ENCODE assay signal across 30 mouse cellular contexts in genomic region chr6:23254644-23255043, GRCm38 (mm10). TPM values are rescaled to one million over a fixed set of nuclear protein-coding genes. Genes with fewer than 3 reads are reported as not detected.
DNase-seq lines count a peak whose midpoint lies in the region; ATAC-seq lines count a peak whose summit lies in the region.
"Had no signal": no experiment of that assay in that cellular context is flagged by ENCODE, and none has a peak within 500 bp of the region (broad histone marks: within the 10 kb centered on the region; RNA-seq: fewer than 3 reads in every experiment).

No protein-coding gene starts in this region.

- no peak overlapping the region for H3K27ac ChIP-seq in forebrain, embryonic 12.5 days
- no peak overlapping the region for H3K27ac ChIP-seq in forebrain, embryonic 14.5 days (ENCODE audit: low read depth, low read length)
- no peak overlapping the region for H3K27ac ChIP-seq in midbrain, embryonic 10.5 days (replicated peaks)
- H3K27ac ChIP-seq in midbrain, embryonic 14.5 days (replicated peaks; ENCODE audit: low read depth, low read length) = no peak overlapping the region
- no peak overlapping the region for H3K27ac ChIP-seq in embryonic facial prominence, embryonic 11.5 days (replicated peaks; ENCODE audit: low read depth, low read length)
- H3K27ac ChIP-seq in limb, embryonic 11.5 days (replicated peaks; ENCODE audit: low read depth, low read length) = no peak overlapping the region
- H3K27ac ChIP-seq: hindbrain, embryonic 13.5 days; kidney, postnatal 0 days; limb, embryonic 15.5 days; liver, embryonic 13.5 days; macrophage had no signal

- WGBS in forebrain, embryonic 12.5 days = 27% methylated on average over 11 of the region's 11 CpGs
- WGBS in forebrain, embryonic 14.5 days = 32% methylated on average over 11 of the region's 11 CpGs
- 7% methylated on average over 11 of the region's 11 CpGs for WGBS in midbrain, embryonic 10.5 days
- 2% methylated on average over 11 of the region's 11 CpGs for WGBS in midbrain, embryonic 14.5 days
- WGBS in embryonic facial prominence, embryonic 11.5 days = 3% methylated on average over 11 of the region's 11 CpGs
- WGBS in limb, embryonic 11.5 days = 3% methylated on average over 11 of the region's 11 CpGs

- no peak for DNase-seq in forebrain, embryonic 14.5 days (ENCODE audit: low spot score)
- DNase-seq in midbrain, embryonic 10.5 days (ENCODE audit: low spot score) = peak; percentile 39
- no peak for DNase-seq in midbrain, embryonic 14.5 days
- DNase-seq in embryonic facial prominence, embryonic 11.5 days (ENCODE audit: low spot score) = peak; percentile 11
- peak; percentile 41 for DNase-seq in limb, embryonic 11.5 days (ENCODE audit: low spot score)
- DNase-seq in kidney, adult 11 months = no peak
- DNase-seq: adrenal gland, postnatal 25 days; B cell, adult 2 months; cerebellum, adult 11-12 months; cerebellum, adult 9-11 months; gastrocnemius, postnatal 14 days; heart, postnatal 14 days; kidney, adult 2 months; kidney, postnatal 4 days; liver, embryonic 13.5 days; lung, adult 2 months; lung, postnatal 10 days; right cerebral cortex, adult 18-20 months; spleen, adult 18-20 months; thymus, postnatal 14 days had no signal

- peaks cover 72% of the 10 kb centered on the region for H3K27me3 ChIP-seq in forebrain, embryonic 12.5 days
- peaks cover 78% of the 10 kb centered on the region for H3K27me3 ChIP-seq in forebrain, embryonic 14.5 days (replicated peaks; ENCODE audit: control insufficient read depth, insufficient read depth, low read length)
- peaks cover 99% of the 10 kb centered on the region for H3K27me3 ChIP-seq in midbrain, embryonic 10.5 days (ENCODE audit: low read depth, poor library complexity, severe bottlenecking)
- peaks cover 92% of the 10 kb centered on the region for H3K27me3 ChIP-seq in midbrain, embryonic 14.5 days (ENCODE audit: control insufficient read depth, insufficient read depth, low read length)
- peaks cover 58% of the 10 kb centered on the region for H3K27me3 ChIP-seq in embryonic facial prominence, embryonic 11.5 days (ENCODE audit: control insufficient read depth, insufficient read depth, low read length)
- H3K27me3 ChIP-seq in limb, embryonic 11.5 days (ENCODE audit: control insufficient read depth, insufficient read depth, low read length) = peaks cover 74% of the 10 kb centered on the region

- no peaks in the 10 kb centered on the region for H3K9me3 ChIP-seq in forebrain, embryonic 12.5 days
- H3K9me3 ChIP-seq in forebrain, embryonic 14.5 days (replicated peaks; ENCODE audit: control insufficient read depth, low read length) = no peaks in the 10 kb centered on the region
- no peaks in the 10 kb centered on the region for H3K9me3 ChIP-seq in midbrain, embryonic 10.5 days (replicated peaks)
- no peaks in the 10 kb centered on the region for H3K9me3 ChIP-seq in midbrain, embryonic 14.5 days (ENCODE audit: control insufficient read depth, low read length)
- H3K9me3 ChIP-seq in embryonic facial prominence, embryonic 11.5 days (replicated peaks; ENCODE audit: control insufficient read depth, low read length) = no peaks in the 10 kb centered on the region
- H3K9me3 ChIP-seq in limb, embryonic 11.5 days (ENCODE audit: control insufficient read depth, low read length) = no peaks in the 10 kb centered on the region
- H3K9me3 ChIP-seq: embryonic facial prominence, embryonic 13.5 days; hindbrain, embryonic 13.5 days; limb, embryonic 15.5 days; liver, embryonic 13.5 days had no signal

- peaks cover 22% of the 10 kb centered on the region for H3K4me1 ChIP-seq in forebrain, embryonic 12.5 days
- H3K4me1 ChIP-seq in forebrain, embryonic 14.5 days (ENCODE audit: control insufficient read depth, insufficient read depth, low read length) = peaks cover 3% of the 10 kb centered on the region; the same call in 1 of the 2 replicates
- peaks cover 14% of the 10 kb centered on the region for H3K4me1 ChIP-seq in midbrain, embryonic 10.5 days
- H3K4me1 ChIP-seq in midbrain, embryonic 14.5 days (ENCODE audit: control insufficient read depth, insufficient read depth, low read length) = no peaks in the 10 kb centered on the region
- 0 out of 2 replicates have a peak, but pooled peaks cover 2% of the 10 kb centered on the region for H3K4me1 ChIP-seq in embryonic facial prominence, embryonic 11.5 days (ENCODE audit: control insufficient read depth, insufficient read depth, low read length)
- H3K4me1 ChIP-seq in limb, embryonic 11.5 days (ENCODE audit: control insufficient read depth, insufficient read depth, low read length) = no peaks in the 10 kb centered on the region
- H3K4me1 ChIP-seq: liver, embryonic 13.5 days had no signal

- H3K9ac ChIP-seq in forebrain, embryonic 12.5 days = no peak overlapping the region
- H3K9ac ChIP-seq in forebrain, embryonic 14.5 days (ENCODE audit: low read length) = no peak overlapping the region
- no peak overlapping the region for H3K9ac ChIP-seq in midbrain, embryonic 14.5 days (replicated peaks; ENCODE audit: low read length)
- no peak overlapping the region for H3K9ac ChIP-seq in embryonic facial prominence, embryonic 11.5 days (replicated peaks; ENCODE audit: low read length)
- no peak overlapping the region for H3K9ac ChIP-seq in limb, embryonic 11.5 days (ENCODE audit: low read length)
- H3K9ac ChIP-seq: hindbrain, embryonic 13.5 days; limb, embryonic 15.5 days; liver, embryonic 13.5 days had no signal

- no peak overlapping the region for H3K4me3 ChIP-seq in forebrain, embryonic 12.5 days (replicated peaks)
- no peak overlapping the region for H3K4me3 ChIP-seq in forebrain, embryonic 14.5 days (ENCODE audit: low read depth, low read length)
- H3K4me3 ChIP-seq in midbrain, embryonic 10.5 days = no peak overlapping the region
- no peak overlapping the region for H3K4me3 ChIP-seq in midbrain, embryonic 14.5 days (replicated peaks; ENCODE audit: low read depth, low read length)
- H3K4me3 ChIP-seq in embryonic facial prominence, embryonic 11.5 days (ENCODE audit: low read depth, low read length) = no peak overlapping the region
- no peak overlapping the region for H3K4me3 ChIP-seq in limb, embryonic 11.5 days (ENCODE audit: low read depth, low read length)
- H3K4me3 ChIP-seq: hindbrain, embryonic 13.5 days; liver, embryonic 13.5 days; myocyte had no signal

- H3K4me2 ChIP-seq in forebrain, embryonic 12.5 days = peak overlapping the region; percentile 55; the same call in 1 of the 2 replicates
- no peak overlapping the region for H3K4me2 ChIP-seq in forebrain, embryonic 14.5 days (ENCODE audit: low read length)
- H3K4me2 ChIP-seq in midbrain, embryonic 14.5 days (ENCODE audit: low read length) = no peak overlapping the region
- no peak overlapping the region for H3K4me2 ChIP-seq in embryonic facial prominence, embryonic 11.5 days (ENCODE audit: low read depth, low read length)
- H3K4me2 ChIP-seq in limb, embryonic 11.5 days (ENCODE audit: low read depth, severe bottlenecking) = no peak overlapping the region
- H3K4me2 ChIP-seq: hindbrain, embryonic 13.5 days; liver, embryonic 13.5 days had no signal

- no peak for ATAC-seq in forebrain, embryonic 12.5 days (ENCODE audit: low FRiP score)
- ATAC-seq in forebrain, embryonic 14.5 days = no peak
- ATAC-seq in midbrain, embryonic 14.5 days (ENCODE audit: low FRiP score, low TSS enrichment) = no peak
- no peak for ATAC-seq in embryonic facial prominence, embryonic 11.5 days (replicated peaks; ENCODE audit: insufficient number of reproducible peaks, low FRiP score, low TSS enrichment, low read depth)
- no peak for ATAC-seq in limb, embryonic 11.5 days (ENCODE audit: insufficient number of reproducible peaks, low FRiP score, low TSS enrichment, low read depth)

- no peaks in the 10 kb centered on the region for H3K36me3 ChIP-seq in forebrain, embryonic 12.5 days (replicated peaks)
- no peaks in the 10 kb centered on the region for H3K36me3 ChIP-seq in forebrain, embryonic 14.5 days (ENCODE audit: control insufficient read depth, insufficient read depth, low read length)
- H3K36me3 ChIP-seq in midbrain, embryonic 10.5 days = no peaks in the 10 kb centered on the region
- H3K36me3 ChIP-seq in midbrain, embryonic 14.5 days (ENCODE audit: control insufficient read depth, insufficient read depth, low read length) = no peaks in the 10 kb centered on the region
- no peaks in the 10 kb centered on the region for H3K36me3 ChIP-seq in embryonic facial prominence, embryonic 11.5 days (replicated peaks; ENCODE audit: control insufficient read depth, insufficient read depth, low read depth, low read length)
- no peaks in the 10 kb centered on the region for H3K36me3 ChIP-seq in limb, embryonic 11.5 days (ENCODE audit: control insufficient read depth, insufficient read depth, low read length)
- H3K36me3 ChIP-seq: embryonic facial prominence, embryonic 13.5 days; hindbrain, embryonic 13.5 days; limb, embryonic 15.5 days; liver, embryonic 13.5 days had no signal

RNA-seq across cellular contexts. Expression of gene Fezf1, which starts 6.5 kb away (rescaled TPM):
- 33.4 and 36.1 TPM in 2 replicates for polyA plus RNA-seq in forebrain, embryonic 12.5 days (2016; fragmentation: Nextera tagmentation; extraction: Ambion mirVana)
- 11.2 and 12.0 TPM in 2 replicates for polyA plus RNA-seq in forebrain, embryonic 14.5 days (2014; fragmentation: Nextera tagmentation; extraction: Ambion mirVana)
- polyA plus RNA-seq in midbrain, embryonic 10.5 days (2016; fragmentation: Nextera tagmentation; extraction: Ambion mirVana) = 4.4 and 6.4 TPM in 2 replicates
- polyA plus RNA-seq in midbrain, embryonic 14.5 days (2014; fragmentation: Nextera tagmentation; extraction: Ambion mirVana) = not detected in 2 replicates
- 6.8 and 10.7 TPM in 2 replicates for polyA plus RNA-seq in embryonic facial prominence, embryonic 11.5 days (2014; fragmentation: Nextera tagmentation; extraction: Ambion mirVana)
- polyA plus RNA-seq in limb, embryonic 11.5 days (2014; fragmentation: Nextera tagmentation; extraction: Ambion mirVana) = not detected in 2 replicates
- polyA plus RNA-seq: heart, embryonic 14.5 days; kidney, adult 2 months; kidney, postnatal 0 days; limb, embryonic 15.5 days; liver, embryonic 13.5 days; macrophage; myocyte; neural tube, embryonic 14.5 days; stomach, embryonic 16.5 days had no signal

Comparison
In these comparisons a context has a peak if more than half of its experiments do, and no peak if none do; other contexts are left out.
1. DNase-seq: peak in midbrain, embryonic 10.5 days (single experiment), embryonic facial prominence, embryonic 11.5 days (single experiment) and limb, embryonic 11.5 days (single experiment); none in forebrain, embryonic 14.5 days (single experiment), midbrain, embryonic 14.5 days (single experiment) and kidney, adult 11 months (single experiment).